Mouse (Mus musculus): ENCODE measurements around the gene Fndc10.
"Not testable (repeated sequence)": the region's sequence is repeated elsewhere in the genome, so short reads cannot be mapped to it uniquely, and the experiment has no call there.

Gene Fndc10

DNA sequence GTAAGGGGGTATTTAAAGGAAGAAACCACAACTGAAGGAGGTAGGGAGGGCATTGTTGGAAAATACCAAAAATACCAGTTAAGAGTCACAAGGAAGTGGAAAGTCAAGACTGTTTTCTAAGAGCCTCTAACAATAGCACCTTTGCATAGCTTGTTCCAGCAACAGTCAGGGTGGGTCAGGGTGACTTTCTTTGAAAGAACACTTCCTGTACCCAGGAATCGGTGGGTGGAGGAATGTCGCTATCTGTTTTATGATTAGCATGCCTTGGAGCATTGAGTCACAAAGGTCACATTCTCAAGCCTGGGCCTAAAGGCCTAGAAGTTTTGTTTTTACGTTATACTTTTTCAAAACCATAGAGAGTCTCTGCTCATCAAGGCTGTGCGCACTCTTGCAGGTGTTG lies 6.4 kb upstream of the Fndc10 start:
- DNase-seq = not testable (repeated sequence)

DNA sequence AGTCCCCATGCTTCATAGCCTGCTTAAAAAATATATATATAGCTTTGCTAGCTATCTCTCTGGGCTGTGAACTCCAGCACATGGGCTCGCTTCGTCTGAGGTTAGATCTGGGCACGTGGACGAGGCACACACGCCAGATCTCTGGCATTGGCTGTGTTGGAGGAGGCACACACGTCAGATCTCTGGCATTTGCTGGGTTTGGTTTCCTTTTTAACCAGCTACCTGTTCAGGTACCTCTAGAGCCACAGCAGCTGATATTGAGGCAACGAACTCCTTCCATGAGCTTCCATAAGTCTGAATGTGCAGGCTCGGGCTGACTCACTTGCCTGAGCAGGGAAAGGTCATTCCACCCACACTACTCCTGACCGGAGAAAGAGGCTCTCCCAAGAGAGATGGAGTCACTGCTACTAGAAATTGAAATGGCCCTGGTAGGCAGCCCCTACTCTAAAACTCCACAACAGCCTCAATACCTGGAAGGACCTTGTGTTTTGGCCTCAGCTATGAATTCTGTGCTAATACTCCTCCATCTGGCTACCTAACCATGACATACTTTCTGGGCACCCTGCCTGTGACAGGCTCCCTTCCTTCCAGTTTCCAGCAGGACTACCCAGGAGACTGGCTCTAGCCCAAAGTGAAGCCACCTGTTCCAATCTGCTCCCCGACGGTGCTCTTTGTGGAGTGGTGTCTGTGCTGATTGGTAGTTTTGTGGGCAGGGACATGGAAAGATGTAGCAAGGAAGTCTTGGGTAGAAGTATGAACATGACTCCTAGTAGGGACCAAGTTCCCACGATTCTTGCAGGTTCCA lies 3.4 kb upstream of the Fndc10 start:
- DNase-seq = no peak

DNA sequence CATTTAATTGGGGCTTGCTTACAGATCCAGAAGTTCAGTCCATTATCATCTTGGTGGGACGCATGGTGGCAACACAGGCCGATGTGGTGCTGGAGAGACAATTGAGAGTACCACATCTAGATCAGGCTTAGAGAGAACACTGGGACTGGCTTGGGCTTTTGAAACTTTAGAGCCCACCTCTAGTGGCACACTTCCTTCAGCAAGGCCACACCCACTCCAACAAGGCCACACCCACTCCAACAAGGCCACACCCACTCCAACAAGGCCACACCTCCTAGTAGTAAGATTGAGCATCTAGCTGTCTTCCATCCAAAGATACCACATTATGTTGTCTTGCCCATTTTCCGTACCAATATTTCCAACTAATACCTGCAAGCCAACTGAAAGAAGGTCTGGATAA lies 1.7 kb upstream of the Fndc10 start:
- DNase-seq = peak; percentile 54 to 66

DNA sequence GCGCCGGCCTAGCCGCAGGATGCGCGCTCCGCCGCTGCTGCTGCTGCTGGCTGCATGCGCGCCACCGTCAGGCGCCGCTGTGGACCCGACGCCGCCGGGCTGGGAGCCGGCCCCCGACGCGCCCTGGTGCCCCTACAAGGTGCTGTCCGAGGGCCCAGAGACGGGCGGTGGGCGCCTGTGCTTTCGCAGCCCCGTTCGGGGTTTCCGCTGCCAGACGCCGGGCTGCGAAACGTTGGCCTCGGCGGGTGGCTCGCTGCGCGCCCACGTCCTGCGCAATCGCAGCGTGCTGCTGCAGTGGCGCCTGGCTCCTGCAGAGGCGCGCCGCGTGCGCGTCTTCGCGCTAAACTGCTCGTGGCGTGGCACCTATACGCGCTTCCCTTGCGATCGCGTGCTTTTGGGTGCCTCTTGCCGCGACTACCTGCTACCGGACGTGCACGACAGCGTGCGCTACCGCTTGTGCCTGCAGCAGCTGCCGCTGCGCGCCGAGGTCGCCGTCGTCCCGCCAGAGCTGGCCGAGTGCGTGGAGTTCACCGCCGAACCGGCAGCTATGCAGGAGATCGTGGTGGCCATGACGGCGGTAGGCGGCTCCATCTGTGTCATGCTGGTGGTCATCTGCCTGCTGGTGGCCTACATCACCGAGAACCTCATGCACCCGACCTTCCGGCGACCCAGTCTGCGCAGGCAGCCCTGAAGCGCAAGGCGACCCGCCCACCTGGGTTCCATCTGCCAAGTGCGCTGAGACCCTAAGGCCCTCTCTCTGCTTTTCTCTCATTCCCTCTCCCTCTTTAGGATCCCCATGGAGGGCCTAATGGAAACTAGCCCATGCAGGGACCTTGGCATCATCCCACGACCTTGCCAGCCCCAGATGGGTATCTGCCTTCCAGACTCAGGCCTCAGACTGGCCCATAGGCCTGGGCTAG lies 600 bp downstream of the Fndc10 start:
- DNase-seq = peak; percentile 73 to 79

DNA sequence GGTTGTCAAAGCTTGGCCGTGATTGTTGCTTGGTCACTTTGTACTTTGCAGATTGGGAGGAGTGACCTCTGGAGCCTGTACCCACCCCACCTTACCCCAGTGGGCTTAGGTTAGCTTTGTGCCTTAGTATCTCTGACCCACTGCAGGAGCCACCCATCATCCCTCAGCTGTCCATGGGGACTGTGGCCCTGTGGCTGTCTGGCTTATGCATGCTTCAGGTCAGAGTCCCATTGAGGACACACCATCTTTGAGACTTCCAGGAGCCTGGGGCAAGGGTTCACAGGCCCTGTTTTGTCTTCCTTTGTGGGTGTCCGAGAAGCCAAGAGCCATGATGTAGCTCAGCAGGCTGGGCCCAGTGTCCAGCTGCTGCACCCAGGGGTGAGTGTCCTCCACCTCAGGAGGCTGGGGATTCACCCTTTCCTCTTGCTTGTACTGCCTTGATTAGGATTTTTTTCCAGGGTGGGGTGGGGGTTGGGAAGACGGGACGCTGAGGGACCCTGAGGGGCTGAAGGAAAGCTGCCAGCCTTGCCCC lies 1.5 kb downstream of the Fndc10 start:
- DNase-seq = no peak

DNA sequence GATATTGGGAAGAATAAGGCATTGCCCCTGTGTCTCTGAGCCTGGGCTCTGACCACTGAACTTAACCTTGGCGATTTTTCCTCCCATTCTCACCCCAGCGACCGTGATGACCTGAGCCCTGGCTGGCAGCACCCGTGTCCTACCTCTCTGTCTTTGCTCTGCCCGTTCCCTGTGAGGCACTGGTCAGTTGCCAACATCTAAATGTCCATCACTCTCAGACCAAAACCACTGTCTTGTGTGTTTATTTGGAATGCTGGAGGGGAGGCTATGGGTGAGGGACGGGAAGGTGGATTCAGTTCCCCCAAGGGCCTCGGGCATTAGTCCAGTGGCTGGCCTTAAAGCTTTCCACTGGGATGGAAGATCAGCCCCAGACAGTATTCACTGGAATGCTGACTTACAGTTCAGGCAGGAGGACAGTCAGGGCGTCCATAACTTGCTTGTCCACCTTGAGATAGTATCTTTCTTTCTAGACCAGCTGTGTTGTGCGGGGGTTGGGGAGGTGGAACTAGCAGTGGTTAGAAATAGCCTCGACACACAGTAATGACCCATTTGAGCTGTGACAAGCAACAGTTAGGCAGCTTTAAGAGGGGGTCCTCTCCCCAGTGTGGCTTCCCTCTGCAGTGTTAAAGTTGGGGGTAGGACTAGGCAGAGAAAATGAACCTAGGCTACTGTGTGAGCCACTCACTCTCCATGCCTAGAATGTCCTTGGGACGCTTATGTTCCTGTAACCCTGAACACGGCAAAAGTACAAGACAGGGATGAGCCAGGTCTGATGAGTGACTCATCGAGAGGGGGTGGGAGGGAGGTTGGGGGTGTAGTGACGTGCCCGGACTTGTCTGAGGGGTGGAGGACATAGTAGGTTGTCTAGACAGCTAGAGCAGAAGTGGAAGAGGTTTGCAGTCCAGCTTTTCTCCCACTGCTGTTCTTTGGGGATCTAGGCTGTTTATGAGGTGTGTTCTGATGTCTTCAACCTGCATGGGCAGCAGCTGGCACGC lies 2.4 kb downstream of the Fndc10 start:
- DNase-seq = no peak

DNA sequence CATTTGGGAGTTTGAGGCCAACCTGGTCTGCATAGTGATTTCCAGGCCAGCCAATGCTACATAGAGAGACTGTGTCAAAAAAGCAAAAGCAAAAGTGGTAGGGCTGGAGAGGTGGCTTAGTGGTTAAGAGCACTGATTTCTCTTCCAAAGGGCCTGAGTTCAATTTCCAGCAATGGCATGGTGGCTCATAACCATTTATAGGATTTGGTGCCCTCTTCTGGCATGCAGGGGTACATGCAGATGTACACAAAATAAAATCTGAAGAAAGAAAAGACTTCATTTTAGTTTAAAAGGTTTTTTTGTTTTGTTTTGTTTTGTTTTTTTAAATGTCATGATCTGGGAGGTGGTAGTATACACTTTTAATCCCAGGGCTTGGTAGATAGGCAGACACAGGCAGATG lies 6.3 kb downstream of the Fndc10 start:
- peak; percentile 40 to 45 for DNase-seq

DNA sequence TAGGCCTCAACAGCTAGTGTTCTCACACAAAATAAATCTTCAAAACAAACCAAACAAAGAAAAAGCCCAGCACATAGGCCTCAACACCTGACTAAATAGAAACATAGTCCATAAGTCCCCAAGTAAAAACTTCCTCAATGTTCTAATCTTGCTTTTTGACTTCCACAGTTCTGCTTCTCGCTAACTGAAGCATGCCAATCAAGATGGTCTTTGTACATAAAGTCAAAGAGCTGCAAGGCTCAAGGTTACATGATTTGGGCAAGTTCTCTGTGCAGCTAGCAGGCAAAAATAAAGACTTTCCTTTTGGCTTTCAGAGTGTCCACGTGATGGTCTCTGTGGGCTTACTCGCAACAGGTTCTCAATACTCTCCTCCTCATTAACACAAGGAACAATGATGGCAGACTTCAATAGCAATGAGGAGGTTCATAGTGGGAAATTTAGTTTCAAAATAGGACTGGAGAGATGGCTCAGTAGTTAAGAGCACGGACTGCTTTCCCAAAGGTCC lies 9.3 kb downstream of the Fndc10 start:
- no peak for DNase-seq

DNA sequence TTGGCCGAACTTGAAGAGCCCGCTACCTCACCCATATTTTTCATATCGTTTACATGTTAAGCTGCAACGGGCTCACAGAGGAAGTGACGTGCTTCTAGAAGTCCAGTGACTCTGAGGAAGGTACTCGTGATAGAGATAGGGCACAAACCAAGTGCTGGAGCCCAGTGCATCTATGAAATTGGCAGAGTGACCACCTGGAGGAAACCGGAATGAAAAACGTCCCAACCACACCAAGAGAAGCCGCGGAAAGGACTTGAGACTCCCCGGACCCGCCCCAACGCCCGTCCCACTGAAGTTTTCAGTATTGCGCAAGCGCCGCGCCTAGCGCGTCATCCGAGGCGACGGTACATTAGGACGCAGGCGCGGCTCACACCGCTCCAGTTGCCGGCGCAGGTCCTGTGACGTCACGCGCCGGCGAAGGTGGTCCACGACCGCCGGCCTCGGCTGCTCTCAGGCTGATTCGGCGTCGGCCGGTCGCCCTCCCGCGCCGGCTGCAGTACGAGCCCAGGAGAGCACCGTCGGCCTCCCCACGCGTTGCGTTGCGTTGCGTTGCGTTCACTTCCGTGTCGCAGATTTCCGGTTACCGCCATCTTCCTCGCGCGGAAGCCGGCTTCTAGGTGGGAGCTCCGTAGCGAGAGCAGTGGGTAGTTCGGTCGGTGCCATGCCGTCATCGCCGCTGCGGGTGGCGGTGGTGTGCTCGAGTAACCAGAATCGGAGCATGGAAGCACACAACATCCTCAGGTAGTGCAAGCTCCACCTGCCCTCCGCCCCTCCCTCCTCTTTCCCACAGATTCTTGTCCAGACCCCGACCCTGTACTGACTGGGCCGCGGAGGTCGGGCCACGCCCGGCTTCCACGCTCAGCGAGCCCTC lies 10.8 kb downstream of the Fndc10 start, which contains the start of gene Ssu72:
Gene Ssu72 (plus strand): TSS at position 80 of the 871 bp plus-strand sequence.
- DNase-seq = peak; percentile 93 to 96

DNA sequence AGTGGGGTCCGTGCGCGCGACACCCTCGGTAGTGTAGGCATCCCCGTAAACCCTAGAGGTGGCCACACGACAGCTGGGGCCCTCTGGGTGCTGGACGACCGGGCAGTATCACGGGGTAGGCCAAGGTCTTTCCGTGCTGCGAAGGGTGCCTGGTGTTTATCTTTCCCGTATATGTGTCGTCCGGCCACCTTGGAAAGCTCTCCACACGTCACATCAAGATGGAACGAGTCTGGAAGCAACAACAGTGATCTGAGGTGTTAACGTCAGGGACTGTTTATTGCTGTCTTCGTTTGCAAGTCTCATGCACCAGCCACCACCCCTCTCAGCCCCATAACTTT lies 11.4 kb downstream of the Fndc10 start:
- no peak for DNase-seq

DNA sequence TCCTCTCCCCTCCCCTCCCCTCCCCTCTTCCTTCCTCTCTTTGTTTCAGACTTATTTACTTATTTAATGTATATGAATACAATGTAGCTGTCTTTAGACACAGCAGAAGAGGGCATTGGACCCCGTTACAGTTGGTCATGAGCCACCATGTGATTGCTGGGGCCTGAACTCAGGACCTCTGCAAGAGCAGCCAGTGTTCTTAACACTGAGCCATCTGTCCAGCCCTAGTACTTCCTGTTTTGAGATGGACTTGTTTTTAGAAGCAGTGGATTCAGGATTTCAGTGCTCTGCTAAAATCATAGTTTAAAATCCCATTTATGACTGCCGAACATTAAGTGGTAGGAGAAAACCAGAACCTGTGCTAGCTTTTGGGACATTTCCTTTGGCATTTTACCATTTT lies 14.4 kb downstream of the Fndc10 start:
- no peak for DNase-seq

DNA sequence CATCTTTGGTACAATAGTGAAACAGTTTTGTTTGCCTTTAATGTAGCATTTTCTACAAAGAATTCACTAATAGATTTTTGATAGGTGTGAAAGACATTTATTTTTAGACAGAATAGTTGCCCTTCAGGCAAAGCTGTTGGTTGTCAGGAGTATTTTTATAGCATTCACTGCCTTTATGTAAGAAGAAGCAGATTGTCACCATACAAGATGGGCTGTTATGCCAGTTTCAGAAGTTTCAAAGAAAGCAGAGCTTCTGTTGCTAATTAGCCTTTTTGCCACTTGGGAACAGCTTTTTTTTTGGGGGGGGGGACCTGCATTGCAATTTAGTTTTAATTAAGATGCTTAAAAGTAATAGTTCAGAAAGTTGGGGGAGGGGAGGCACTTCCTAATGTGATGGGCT lies 14.8 kb downstream of the Fndc10 start:
- no peak for DNase-seq

DNA sequence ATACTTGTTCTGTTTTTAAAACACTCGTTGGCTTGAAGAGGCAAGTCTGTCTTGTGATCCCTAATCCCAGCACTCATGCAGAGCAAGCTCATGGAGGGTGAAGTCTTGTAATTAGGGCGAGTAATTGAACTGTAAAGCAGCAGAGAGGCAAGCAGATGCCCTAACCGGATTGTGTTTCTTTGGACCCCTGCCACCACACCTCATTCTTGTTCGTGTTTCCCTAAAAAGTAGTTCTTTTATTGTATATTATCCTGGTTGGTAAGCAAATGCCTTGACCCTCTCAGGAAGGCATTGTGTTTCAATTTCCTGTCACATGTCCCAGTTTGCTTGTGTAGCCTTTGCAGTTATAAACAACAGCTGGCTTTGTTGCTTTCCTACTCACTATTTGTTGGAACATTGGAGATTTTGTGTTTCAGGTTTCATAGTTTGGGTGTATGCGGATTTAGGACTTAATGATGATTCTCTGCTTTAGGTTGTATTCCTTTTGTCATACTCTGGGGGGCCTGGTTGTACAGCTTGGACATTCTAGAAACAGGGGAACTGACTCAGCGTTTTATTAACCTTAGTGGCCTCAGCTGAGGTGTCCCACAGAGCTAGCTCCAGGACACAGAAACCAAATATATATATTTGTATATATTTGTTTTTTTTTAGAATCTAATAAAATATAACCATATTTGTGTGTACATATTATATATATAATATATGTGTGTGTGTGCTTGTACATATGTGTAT lies 16.5 kb downstream of the Fndc10 start:
- DNase-seq = no peak

DNA sequence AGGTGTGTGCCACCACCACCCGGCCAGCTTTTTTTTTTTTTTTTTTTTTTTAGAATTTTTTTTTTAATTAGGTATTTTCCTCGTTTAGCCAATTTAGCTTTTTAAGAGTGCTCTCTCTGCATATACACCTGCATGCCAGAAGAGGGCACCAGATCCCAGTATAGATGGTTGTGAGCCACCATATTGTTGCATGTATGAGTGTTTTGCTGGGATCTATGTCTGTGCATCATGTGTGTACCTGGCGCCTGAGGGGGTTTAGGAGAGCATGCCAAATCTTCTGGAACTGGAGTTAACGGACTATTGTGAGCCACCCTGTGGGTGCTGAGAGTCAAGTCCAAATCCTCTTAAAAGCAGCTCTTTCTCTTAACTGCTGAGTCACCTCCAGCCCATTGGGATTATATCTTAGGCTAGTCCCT lies 27.5 kb downstream of the Fndc10 start:
- DNase-seq = peak; percentile 58 to 64

DNA sequence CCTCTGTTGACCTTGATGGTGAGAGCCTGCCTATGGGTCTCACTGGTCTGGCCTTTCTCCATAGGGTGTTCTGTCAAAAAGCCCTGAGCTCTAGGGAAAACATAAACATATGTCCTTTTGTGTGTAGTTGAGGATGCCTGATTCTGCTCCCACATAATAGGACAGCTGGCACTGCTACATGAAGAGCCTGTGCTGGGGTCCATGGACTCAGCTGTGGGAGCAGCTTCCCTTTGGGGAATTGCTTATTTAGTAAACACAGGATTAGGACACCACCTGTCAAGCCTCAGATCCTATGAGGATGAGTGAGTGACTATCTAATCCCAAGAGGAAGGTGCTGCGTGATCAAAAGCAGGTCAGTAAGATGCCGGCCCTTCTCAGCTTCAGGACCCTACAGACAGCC lies 33.9 kb downstream of the Fndc10 start:
- no peak for DNase-seq

DNA sequence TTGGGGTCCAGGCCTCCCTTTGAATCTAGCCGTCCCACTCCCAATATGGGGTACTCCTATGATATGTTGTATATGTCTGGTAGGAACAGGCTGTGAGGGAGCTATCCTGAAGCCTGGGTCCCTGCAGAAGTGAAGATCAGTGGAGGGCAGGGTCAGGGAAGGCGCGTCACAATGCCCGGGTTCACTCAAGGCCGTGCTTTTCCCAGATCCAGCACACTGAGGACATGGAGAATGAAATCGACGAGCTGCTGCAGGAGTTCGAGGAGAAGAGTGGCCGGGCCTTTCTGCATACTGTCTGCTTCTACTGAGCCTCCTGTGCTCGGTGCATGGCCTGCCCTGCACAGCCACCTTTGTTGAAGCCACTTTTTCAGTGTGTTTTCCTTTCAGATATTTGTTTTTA lies 39.1 kb downstream of the Fndc10 start:
- DNase-seq = no peak

DNA sequence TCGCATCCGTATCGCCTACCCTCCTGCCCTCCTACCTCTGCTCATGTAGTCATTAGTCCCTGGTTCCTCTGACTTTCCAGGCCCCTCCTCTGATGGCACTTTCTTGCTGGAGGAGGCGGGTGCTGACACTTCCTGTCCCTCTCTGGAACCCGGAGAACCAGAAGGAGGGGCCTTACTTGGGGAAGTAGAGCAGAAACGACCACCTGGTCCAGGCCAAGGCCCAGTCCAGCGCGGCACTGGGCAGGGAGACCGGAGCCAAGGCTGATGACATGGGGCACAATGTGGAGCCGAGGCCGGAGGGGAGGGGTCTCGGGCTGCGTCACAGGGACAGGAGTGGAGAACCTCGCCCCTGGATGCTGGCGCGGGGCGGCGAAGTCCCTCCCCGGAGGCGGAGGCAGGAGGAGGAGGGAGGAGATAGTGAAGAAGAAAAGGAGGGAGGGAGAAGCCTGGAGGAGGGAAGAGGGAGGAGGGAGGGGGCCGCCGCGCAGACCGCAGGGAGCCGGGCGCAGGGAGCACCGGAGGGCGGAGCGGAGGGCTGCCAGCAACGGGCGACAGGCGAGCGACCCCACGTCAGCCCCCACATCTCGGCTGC lies 40.3 kb downstream of the Fndc10 start, which contains the start of gene Tmem240:
Gene Tmem240 (plus strand): TSS at position 451 of the 592 bp plus-strand sequence.
- peak; percentile 51 to 53 for DNase-seq

DNA sequence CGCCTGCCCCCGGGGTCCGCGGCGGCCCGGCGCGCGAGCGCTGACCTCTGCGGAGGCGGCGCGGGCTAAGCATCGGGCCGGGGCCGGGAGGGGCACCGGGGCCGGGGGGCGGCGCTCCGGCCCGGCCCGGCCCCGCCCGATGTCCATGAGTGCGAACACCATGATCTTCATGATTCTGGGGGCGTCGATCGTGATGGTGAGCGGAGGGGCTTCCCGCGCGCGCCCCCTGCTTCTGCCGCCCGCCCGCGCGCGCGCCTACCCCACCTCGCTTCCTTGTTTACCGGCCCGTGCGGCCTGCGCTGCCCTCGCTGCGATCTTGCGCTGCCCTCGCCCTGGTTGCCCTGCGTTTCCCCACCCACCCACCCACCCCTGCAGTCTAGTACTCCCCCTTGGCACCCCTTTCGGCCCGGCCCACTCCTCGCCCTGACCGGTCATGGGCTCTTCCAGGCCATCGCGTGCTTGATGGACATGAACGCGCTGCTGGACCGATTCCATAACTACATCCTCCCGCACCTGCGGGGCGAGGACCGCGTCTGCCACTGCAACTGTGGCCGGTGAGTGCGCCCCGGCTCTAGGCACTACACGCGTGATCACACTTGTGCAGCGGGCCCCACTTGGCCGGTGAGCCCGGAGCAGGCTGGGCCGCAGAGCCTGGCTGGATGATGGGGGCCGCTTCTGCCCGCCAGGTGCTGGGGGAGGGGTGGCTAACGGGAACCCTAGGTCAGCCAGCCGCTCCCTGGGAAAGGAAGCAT lies 41.0 kb downstream of the Fndc10 start:
- DNase-seq = peak; percentile 45 to 46

DNA sequence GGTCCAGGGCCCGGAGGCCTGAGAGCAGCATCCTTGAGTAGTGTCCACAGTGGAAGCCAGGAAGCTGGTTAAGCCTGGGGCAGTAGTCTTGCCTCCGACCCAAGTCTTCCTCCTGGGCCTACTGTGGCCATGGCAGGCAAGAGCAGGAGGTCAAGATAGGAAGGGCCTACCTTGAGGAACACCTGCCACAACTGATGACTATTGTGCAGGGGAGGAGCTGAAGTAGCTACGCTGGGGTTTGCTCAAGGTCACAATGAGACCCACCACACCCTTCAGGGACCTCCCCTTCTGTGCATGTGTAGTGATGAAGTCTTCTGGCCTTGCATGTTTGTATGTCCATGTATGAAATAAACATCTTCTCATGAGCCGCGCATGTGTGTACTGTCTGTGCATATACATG lies 41.6 kb downstream of the Fndc10 start:
- DNase-seq = peak; percentile 10 to 11
